Mouse (Mus musculus) forebrain, postnatal 0 days (tissue): Measurements from ENCODE around the gene Tenm4. TPM values are rescaled to one million over a fixed set of nuclear protein-coding genes. Genes with fewer than 3 reads are reported as not detected.

Experiments
- ATAC-seq: fragments of 200-750 bp; cut with Nextera tagmentation; 2 replicates; pipeline ENCODE4 v1.8.0; 2017; ENCODE audit warnings: mild to moderate bottlenecking, moderate library complexity
- DNase-seq: peaks from one replicate; pipeline ENCODE4 v3.0.0-alpha.2; 2015
- H3K27ac ChIP-seq: fragments of 300-500 bp; sonication (generic); 2 replicates; pipeline ENCODE4 v1.5.1; 2014; ENCODE audit warnings: low read depth, mild to moderate bottlenecking, antibody characterized with exemption, low read length, moderate library complexity, mixed read lengths
- H3K27me3 ChIP-seq: fragments of 300-500 bp; sonication (generic); 2 replicates; pipeline ENCODE4 v1.6.1; 2014; ENCODE audit warnings: mild to moderate bottlenecking, low read length, mixed read lengths; ENCODE audit not compliant: insufficient read depth
- H3K36me3 ChIP-seq: fragments of 300-500 bp; sonication (generic); 2 replicates; pipeline ENCODE4 v1.6.1; 2014; ENCODE audit warnings: mild to moderate bottlenecking, moderate library complexity; ENCODE audit not compliant: insufficient read depth
- H3K4me1 ChIP-seq: fragments of 300-500 bp; sonication (generic); 2 replicates; pipeline ENCODE4 v1.6.1; 2014; ENCODE audit warnings: antibody characterized with exemption; ENCODE audit not compliant: insufficient read depth
- H3K4me2 ChIP-seq: fragments of 300-500 bp; sonication (generic); 2 replicates; pipeline ENCODE4 v1.6.1; 2014; ENCODE audit warnings: low read depth, mild to moderate bottlenecking, moderate library complexity
- H3K4me3 ChIP-seq: fragments of 300-500 bp; sonication (generic); 2 replicates; pipeline ENCODE4 v1.5.1; 2014; ENCODE audit warnings: low read depth, low read length, mixed read lengths
- H3K9ac ChIP-seq: fragments of 300-500 bp; sonication (generic); 2 replicates; pipeline ENCODE4 v1.6.1; 2014; ENCODE audit warnings: mild to moderate bottlenecking
- H3K9me3 ChIP-seq: fragments of 300-500 bp; sonication (generic); 2 replicates; pipeline ENCODE4 v1.6.1; 2016; ENCODE audit warnings: low read length
- CTCF ChIP-seq: sonication (generic); IDR thresholded peaks from 2 replicates; pipeline ENCODE4 v1.5.1; 2016; ENCODE audit warnings: antibody characterized with exemption, control low read depth, low read depth
- WGBS: fragments of 180-500 bp; shearing (Covaris S2); extraction: QIAGEN DNeasy Blood & Tissue Kit; methylation state at CpG from one replicate; pipeline ENCODE4 v1.1.7; 2014; 5-methylcytosine and 5-hydroxymethylcytosine counted together
- polyA plus RNA-seq: library from polyadenylated mRNA; unstranded; fragments of >200 nt; fragmentation: Nextera tagmentation; extraction: Ambion mirVana; gene quantifications from 2 replicates; pipeline ENCODE4 v1.2.1, GENCODE M21; 2015
- total RNA-seq: library from RNA; depleted of rRNA; stranded (reverse); fragments of >200 nt; gene quantifications from 2 replicates; pipeline ENCODE4 v1.2.3, GENCODE M21; 2014

Tenm4 gene
- total and polyA plus RNA-seq, 2 experiments from 2014 or later, result 50.6 to 69.5 TPM

GRCm38 (mm10) chr7:96903088-96903985 lies 732.3 kb downstream of the Tenm4 start:
- Histone ChIP-seq H3K4me1 (peaks cover 9% of the 10 kb centered on the region; the same call in 1 of the 2 replicates), H3K36me3 (peaks cover 11% of the 10 kb centered on the region), H3K9me3 (no peaks in the 10 kb centered on the region), H3K4me3 (no peak overlapping the region), H3K4me2 (no peak overlapping the region), H3K27me3 (no peaks in the 10 kb centered on the region), H3K27ac (0 out of 2 replicates have a peak overlapping the region, but pooled peaks have one; percentile 9), H3K9ac (no peak overlapping the region)
- WGBS, result 48% methylated on average over 17 of the region's 17 CpGs
- ATAC-seq, result no peak
- no peak for DNase-seq
- no peak for TF ChIP-seq CTCF

- WGBS, result 39% methylated on average over 3 of the region's 3 CpGs
- H3K27me3 ChIP-seq, result no peaks in the 10 kb centered on the region
- ATAC-seq, result peak; percentile 30; the same call in 1 of the 2 replicates
- H3K4me1 ChIP-seq, result no peaks in the 10 kb centered on the region
- no peaks in the 10 kb centered on the region for H3K9me3 ChIP-seq
- H3K4me3 ChIP-seq, result no peak overlapping the region
- H3K36me3 ChIP-seq, result peaks cover 11% of the 10 kb centered on the region
- no peak overlapping the region for H3K4me2 ChIP-seq
- H3K27ac ChIP-seq, result no peak overlapping the region
- TF ChIP-seq CTCF, result no peak
- H3K9ac ChIP-seq, result no peak overlapping the region
- no peak for DNase-seq
Measured at GRCm38 (mm10) chr7:96904442-96904841, 733.4 kb downstream of the Tenm4 start.

GRCm38 (mm10) chr7:96904936-96905335 lies 733.9 kb downstream of the Tenm4 start:
- DNase-seq (no peak), ATAC-seq (no peak)
- H3K36me3 ChIP-seq, result peaks cover 11% of the 10 kb centered on the region
- no peaks in the 10 kb centered on the region for H3K9me3 ChIP-seq
- WGBS, result 93% methylated on average over 1 of the region's 1 CpGs
- H3K4me1 ChIP-seq, result no peaks in the 10 kb centered on the region
- no peak overlapping the region for H3K27ac ChIP-seq
- TF ChIP-seq CTCF, result no peak
- no peak overlapping the region for H3K4me3 ChIP-seq
- H3K9ac ChIP-seq, result no peak overlapping the region
- no peaks in the 10 kb centered on the region for H3K27me3 ChIP-seq
- no peak overlapping the region for H3K4me2 ChIP-seq

GRCm38 (mm10) chr7:96905422-96905821 lies 734.4 kb downstream of the Tenm4 start:
- Histone ChIP-seq H3K9me3 (no peaks in the 10 kb centered on the region), H3K4me2 (no peak overlapping the region), H3K27ac (no peak overlapping the region), H3K9ac (no peak overlapping the region), H3K36me3 (peaks cover 11% of the 10 kb centered on the region), H3K4me3 (no peak overlapping the region), H3K27me3 (no peaks in the 10 kb centered on the region), H3K4me1 (no peaks in the 10 kb centered on the region)
- no peak for ATAC-seq
- DNase-seq, result no peak
- WGBS, result 65% methylated on average over 3 of the region's 3 CpGs
- TF ChIP-seq CTCF, result no peak

GRCm38 (mm10) chr7:96906216-96906615 lies 735.2 kb downstream of the Tenm4 start:
- Histone ChIP-seq H3K9me3 (no peaks in the 10 kb centered on the region), H3K27ac (no peak overlapping the region), H3K9ac (no peak overlapping the region), H3K27me3 (no peaks in the 10 kb centered on the region), H3K36me3 (peaks cover 11% of the 10 kb centered on the region), H3K4me3 (no peak overlapping the region), H3K4me1 (no peaks in the 10 kb centered on the region), H3K4me2 (no peak overlapping the region)
- 81% methylated on average over 20 of the region's 20 CpGs for WGBS
- ATAC-seq, result no peak
- no peak for DNase-seq
- TF ChIP-seq CTCF, result no peak

GRCm38 (mm10) chr7:96907971-96908680 lies 737.1 kb downstream of the Tenm4 start:
- no peak for DNase-seq
- 62% methylated on average over 16 of the region's 16 CpGs for WGBS
- H3K9ac ChIP-seq, result no peak overlapping the region
- no peak overlapping the region for H3K4me2 ChIP-seq
- H3K4me3 ChIP-seq, result no peak overlapping the region
- H3K9me3 ChIP-seq, result no peaks in the 10 kb centered on the region
- 0 out of 2 replicates have a peak overlapping the region, but pooled peaks have one; percentile 4 for H3K27ac ChIP-seq
- no peaks in the 10 kb centered on the region for H3K4me1 ChIP-seq
- no peaks in the 10 kb centered on the region for H3K27me3 ChIP-seq
- ATAC-seq, result no peak
- TF ChIP-seq CTCF, result no peak
- H3K36me3 ChIP-seq, result peaks cover 11% of the 10 kb centered on the region

- no peak for DNase-seq
- Histone ChIP-seq H3K4me2 (no peak overlapping the region), H3K9ac (no peak overlapping the region), H3K27ac (no peak overlapping the region), H3K4me3 (no peak overlapping the region), H3K27me3 (no peaks in the 10 kb centered on the region), H3K4me1 (no peaks in the 10 kb centered on the region), H3K36me3 (peaks cover 9% of the 10 kb centered on the region), H3K9me3 (no peaks in the 10 kb centered on the region)
- TF ChIP-seq CTCF, result no peak
- 72% methylated on average over 5 of the region's 5 CpGs for WGBS
- no peak for ATAC-seq
Measured at GRCm38 (mm10) chr7:96909856-96910255, 738.8 kb downstream of the Tenm4 start.
